Mouse (Mus musculus): ENCODE results near the gene Avpr1a. TPM values are rescaled to one million over a fixed set of nuclear protein-coding genes. Genes with fewer than 3 reads are reported as not detected.

Gene Avpr1a
- total RNA-seq, 2 experiments from 2014 or later: 0.39 to 0.67 TPM

DNA sequence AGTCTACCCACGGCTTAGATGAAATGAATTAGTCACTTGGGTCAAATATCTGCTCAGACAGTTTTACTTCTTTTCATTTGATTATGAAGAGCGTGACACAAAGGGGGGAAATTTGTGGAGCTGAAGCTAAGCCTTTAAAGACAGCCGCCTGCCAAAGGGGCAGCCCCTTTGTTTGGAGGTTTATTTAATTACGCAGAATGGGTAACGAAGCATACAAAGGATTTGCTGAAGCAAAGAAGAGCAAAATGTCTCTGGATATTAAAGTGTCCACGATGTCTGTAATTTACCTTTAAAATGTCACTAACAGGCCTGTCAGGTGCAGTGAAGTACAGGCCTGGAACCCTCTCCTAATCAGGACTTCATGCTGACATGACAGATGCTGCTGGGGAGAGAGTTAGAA is 51.0 kb downstream of the Avpr1a start:
- TF ChIP-seq CTCF (conservative IDR thresholded peaks at IDR 0.05): no peak
- H3K4me3 ChIP-seq: no peak overlapping the region
- H3K27ac ChIP-seq: no peak overlapping the region
- no peak for DNase-seq (ENCODE audit: low spot score in 2 of 2)

Other genes starting within 250 kb of the Avpr1a start
- 10 to 100 TPM; 74.8 to 75.3 TPM for gene Ppm1h, start 230.3 kb downstream of the Avpr1a start, total RNA-seq (2021)